Mouse (Mus musculus) CH12.LX (cell line): ENCODE data around the gene Impg1. TPM values are rescaled to one million over a fixed set of nuclear protein-coding genes. Genes with fewer than 3 reads are reported as not detected.

ENCODE experiments used
- DNase-seq: peaks from one replicate; pipeline ENCODE4 v3.0.0-alpha.2; 2013; ENCODE audit errors: extremely low read depth
- H3K27ac ChIP-seq: 2 replicates; pipeline ENCODE4 v1.5.1; 2012; ENCODE audit warnings: low read depth, mild to moderate bottlenecking, control low read depth, moderate library complexity; ENCODE audit not compliant: insufficient read depth
- H3K27me3 ChIP-seq: replicated peaks from 2 replicates; pipeline ENCODE3; 2012; ENCODE audit warnings: inconsistent platforms
- H3K36me3 ChIP-seq, 2 experiments: replicated peaks in 1 of 2; 2 replicates each; pipeline versions ENCODE3 to v1.6.1; 2012; ENCODE audit warnings: inconsistent platforms in 1 of 2, low read length in 1 of 2, mild to moderate bottlenecking in 1 of 2, mixed read lengths in 1 of 2, moderate library complexity in 1 of 2; ENCODE audit not compliant: control insufficient read depth in 1 of 2, insufficient read depth in 1 of 2
- H3K4me1 ChIP-seq, 2 experiments: 2 replicates each; pipeline ENCODE4 v1.6.1; 2012; ENCODE audit warnings: inconsistent platforms in 1 of 2, moderate library complexity in 1 of 2; ENCODE audit not compliant: insufficient read depth in 2 of 2, control insufficient read depth in 1 of 2
- H3K4me2 ChIP-seq: 2 replicates; pipeline ENCODE4 v1.6.1; 2012; ENCODE audit warnings: low read depth, mild to moderate bottlenecking, control low read depth; ENCODE audit not compliant: poor library complexity, insufficient read depth, severe bottlenecking
- H3K4me3 ChIP-seq, 3 experiments: fragments of 150-350 bp in 1 of 3; sonication (generic) in 1 of 3; replicated peaks in 1 of 3; 2 replicates each; pipeline versions ENCODE3 to v1.5.1; 2011 to 2012; ENCODE audit warnings: low read depth in 2 of 3, low read length in 2 of 3, mild to moderate bottlenecking in 2 of 3, moderate library complexity in 2 of 3, control low read depth in 1 of 3, improper control_type of control experiment in 1 of 3, inconsistent platforms in 1 of 3, mixed read lengths in 1 of 3; ENCODE audit not compliant: poor library complexity in 1 of 3
- H3K79me2 ChIP-seq: replicated peaks from 2 replicates; pipeline ENCODE4 v1.6.1; 2012; ENCODE audit warnings: mild to moderate bottlenecking, moderate library complexity; ENCODE audit not compliant: control insufficient read depth, poor library complexity, insufficient read depth, severe bottlenecking; ENCODE audit errors: extremely low read depth
- H3K9ac ChIP-seq: 2 replicates; pipeline ENCODE4 v1.6.1; 2012; ENCODE audit warnings: low read depth, mild to moderate bottlenecking, control low read depth, moderate library complexity; ENCODE audit not compliant: insufficient read depth
- H3K9me3 ChIP-seq: replicated peaks from 2 replicates; pipeline ENCODE3; 2012; ENCODE audit warnings: low read length, inconsistent platforms, mixed read lengths
- CHD1 ChIP-seq: IDR thresholded peaks from 2 replicates; pipeline ENCODE4 v1.6.1; 2012; ENCODE audit warnings: low read depth, low read length, improper control_type of control experiment, inconsistent platforms
- CTCF ChIP-seq, 2 experiments: IDR thresholded peaks in 1 of 2; conservative IDR thresholded peaks in 1 of 2; 2 replicates each; pipeline ENCODE4 v1.5.1; 2011 to 2012; ENCODE audit warnings: low read depth in 2 of 2, low read length in 2 of 2, improper control_type of control experiment in 1 of 2, inconsistent platforms in 1 of 2, mild to moderate bottlenecking in 1 of 2, moderate library complexity in 1 of 2
- E2F4 ChIP-seq: IDR thresholded peaks from 2 replicates; pipeline ENCODE4 v1.6.1; 2011; ENCODE audit warnings: low read depth, low read length, improper control_type of control experiment; ENCODE audit not compliant: insufficient replicate concordance
- ELF1 ChIP-seq: IDR thresholded peaks from 2 replicates; pipeline ENCODE4 v1.6.1; 2014; ENCODE audit warnings: low read depth, mild to moderate bottlenecking, inconsistent platforms, low read length, improper control_type of control experiment
- EP300 ChIP-seq: IDR thresholded peaks from 2 replicates; pipeline ENCODE4 v1.6.1; 2011; ENCODE audit warnings: low read length, improper control_type of control experiment
- ETS1 ChIP-seq: conservative IDR thresholded peaks from 2 replicates; pipeline ENCODE4 v1.6.1; 2012; ENCODE audit warnings: low read depth, mild to moderate bottlenecking, inconsistent platforms, low read length, improper control_type of control experiment, moderate library complexity
- HCFC1 ChIP-seq: IDR thresholded peaks from 2 replicates; pipeline ENCODE4 v1.6.1; 2012; ENCODE audit warnings: low read depth, mild to moderate bottlenecking, inconsistent platforms, low read length, improper control_type of control experiment
- IRF4 ChIP-seq: IDR thresholded peaks from 2 replicates; pipeline ENCODE4 v1.6.1; 2014; ENCODE audit warnings: low read depth, mild to moderate bottlenecking, inconsistent platforms, low read length, improper control_type of control experiment
- JUN ChIP-seq: IDR thresholded peaks from 2 replicates; pipeline ENCODE4 v1.6.1; 2011; ENCODE audit warnings: low read depth, mild to moderate bottlenecking, low read length, improper control_type of control experiment, moderate library complexity; ENCODE audit not compliant: insufficient read depth
- JUND ChIP-seq: conservative IDR thresholded peaks from 2 replicates; pipeline ENCODE4 v1.6.1; 2011; ENCODE audit warnings: low read depth, low read length, improper control_type of control experiment
- MAX ChIP-seq: IDR thresholded peaks from 2 replicates; pipeline ENCODE4 v1.6.1; 2011; ENCODE audit warnings: low read length, improper control_type of control experiment
- MAZ ChIP-seq: IDR thresholded peaks from 2 replicates; pipeline ENCODE4 v1.6.1; 2012; ENCODE audit warnings: low read depth, mild to moderate bottlenecking, inconsistent platforms, low read length, improper control_type of control experiment, moderate library complexity
- MXI1 ChIP-seq: IDR thresholded peaks from 2 replicates; pipeline ENCODE4 v1.6.1; 2011; ENCODE audit warnings: mild to moderate bottlenecking, low read depth, low read length, improper control_type of control experiment
- MYC ChIP-seq: IDR thresholded peaks from 2 replicates; pipeline ENCODE4 v1.6.1; 2011; ENCODE audit warnings: low read depth, mild to moderate bottlenecking, improper control_type of control experiment, low read length
- NRF1 ChIP-seq: IDR thresholded peaks from 2 replicates; pipeline ENCODE4 v1.6.1; 2014; ENCODE audit warnings: low read depth, mild to moderate bottlenecking, inconsistent platforms, low read length, improper control_type of control experiment, moderate library complexity
- POLR2A ChIP-seq: IDR thresholded peaks from 2 replicates; pipeline ENCODE4 v1.6.1; 2011; ENCODE audit warnings: low read depth, mild to moderate bottlenecking, improper control_type of control experiment, low read length
- RCOR1 ChIP-seq: conservative IDR thresholded peaks from 2 replicates; pipeline ENCODE4 v1.6.1; 2012; ENCODE audit warnings: low read depth, mild to moderate bottlenecking, inconsistent platforms, low read length, improper control_type of control experiment
- SIN3A ChIP-seq: IDR thresholded peaks from 2 replicates; pipeline ENCODE4 v1.6.1; 2012; ENCODE audit warnings: low read length, improper control_type of control experiment, inconsistent platforms
- SMC3 ChIP-seq: IDR thresholded peaks from 2 replicates; pipeline ENCODE4 v1.6.1; 2011; ENCODE audit warnings: low read depth, low read length, improper control_type of control experiment
- TCF12 ChIP-seq: IDR thresholded peaks from 2 replicates; pipeline ENCODE4 v1.6.1; 2014; ENCODE audit warnings: low read depth, mild to moderate bottlenecking, inconsistent platforms, low read length, improper control_type of control experiment
- UBTF ChIP-seq: IDR thresholded peaks from 2 replicates; pipeline ENCODE4 v1.6.1; 2012; ENCODE audit warnings: low read depth, mild to moderate bottlenecking, inconsistent platforms, low read length, improper control_type of control experiment, moderate library complexity
- USF1 ChIP-seq: IDR thresholded peaks from 2 replicates; pipeline ENCODE4 v1.6.1; 2014; ENCODE audit warnings: low read depth, mild to moderate bottlenecking, inconsistent platforms, low read length, improper control_type of control experiment
- ZC3H11A ChIP-seq: IDR thresholded peaks from 2 replicates; pipeline ENCODE4 v1.6.1; 2012; ENCODE audit warnings: low read depth, mild to moderate bottlenecking, inconsistent platforms, low read length, improper control_type of control experiment
- ZKSCAN1 ChIP-seq: IDR thresholded peaks from 2 replicates; pipeline ENCODE4 v1.6.1; 2012; ENCODE audit warnings: low read depth, inconsistent platforms, low read length, improper control_type of control experiment, borderline replicate concordance
- ZMIZ1 ChIP-seq: IDR thresholded peaks from 2 replicates; pipeline ENCODE4 v1.6.1; 2012; ENCODE audit warnings: low read depth, mild to moderate bottlenecking, inconsistent platforms, low read length, improper control_type of control experiment
- ZNF384 ChIP-seq: IDR thresholded peaks from 2 replicates; pipeline ENCODE4 v1.6.1; 2012; ENCODE audit warnings: low read depth, low read length, improper control_type of control experiment, inconsistent platforms
- dilution Hi-C: fragments of 300-500 bp; cut with MboI; formaldehyde crosslinking; loops from 2 replicates; pipeline ENCODE4 v1.14.3; 2020; ENCODE audit warnings: low sequenced_read_pairs; ENCODE audit not compliant: extremely low pct_unique_long_range_greater_than_20kb, extremely low pct_ligation_motif_present
- in situ Hi-C: fragments of 300-500 bp; cut with MboI; formaldehyde crosslinking; loops from 3 replicates; pipeline ENCODE4 v1.14.3; 2019; ENCODE audit warnings: low sequenced_read_pairs, low pct_ligation_motif_present, low pct_unique_long_range_greater_than_20kb, mixed read lengths
- polyA plus RNA-seq: library from polyadenylated mRNA; unstranded; fragments of >175 nt; gene quantifications from 2 replicates; pipeline ENCODE4 v1.2.1, GENCODE M21; 2012; ENCODE audit warnings: low read depth; ENCODE audit not compliant: insufficient read length
- total RNA-seq, 2 experiments: library from RNA; depleted of rRNA; stranded (reverse); fragments of 300-350 nt in 1 of 2; fragments of >200 nt in 1 of 2; gene quantifications; 2 replicates each; pipeline ENCODE4 v1.2.3; 2012 to 2014

Impg1 gene
- total and polyA plus RNA-seq, 3 experiments, result 0.13 to 0.90 (median 0.42) TPM

- in situ Hi-C loops (no loop called here), dilution Hi-C loops (no loop called here)
- TF ChIP-seq MAX (no peak), ZC3H11A (no peak), ZNF384 (no peak), ZKSCAN1 (no peak), MAZ (no peak), SMC3 (no peak), SIN3A (no peak), CHD1 (no peak), IRF4 (no peak), MYC (no peak), ZMIZ1 (no peak), ELF1 (no peak), JUN (no peak), EP300 (no peak), E2F4 (no peak), HCFC1 (no peak), RCOR1 (no peak), JUND (no peak), UBTF (no peak)
- Histone ChIP-seq H3K79me2 (no peaks in the 10 kb centered on the region), H3K27ac (no peak overlapping the region), H3K9ac (no peak overlapping the region), H3K9me3 (peaks cover 4% of the 10 kb centered on the region), H3K4me1 (no peaks in the 10 kb centered on the region), H3K36me3 (no peaks in the 10 kb centered on the region), H3K4me3 (no peak overlapping the region), H3K4me2 (no peak overlapping the region), H3K27me3 (no peaks in the 10 kb centered on the region)
- no peak for DNase-seq
Measured at GRCm38 (mm10) chr9:80450467-80451261, 14.6 kb downstream of the Impg1 start.

GRCm38 (mm10) chr9:80441096-80441710 is 24.1 kb downstream of the Impg1 start:
- H3K27ac ChIP-seq, result no peak overlapping the region
- no peak overlapping the region for H3K9ac ChIP-seq
- in situ Hi-C loops (no loop called here), dilution Hi-C loops (no loop called here)
- no peaks in the 10 kb centered on the region for H3K27me3 ChIP-seq
- H3K9me3 ChIP-seq, result no peaks in the 10 kb centered on the region
- H3K79me2 ChIP-seq, result no peaks in the 10 kb centered on the region
- no peak overlapping the region for H3K4me2 ChIP-seq
- no peaks in the 10 kb centered on the region for H3K36me3 ChIP-seq
- no peak for DNase-seq
- no peak overlapping the region for H3K4me3 ChIP-seq
- TF ChIP-seq CHD1 (no peak), RCOR1 (no peak), NRF1 (no peak), POLR2A (no peak), ETS1 (no peak), TCF12 (no peak), MAX (no peak), USF1 (no peak), ZKSCAN1 (no peak), MXI1 (no peak), CTCF (conservative IDR thresholded peaks at IDR 0.05 in 1 of 2, IDR thresholded peaks at IDR 0.05 in 1 of 2; ENCODE audit: low read depth in 2 of 2, low read length in 2 of 2) (no peak)
- H3K4me1 ChIP-seq, result peaks cover 2 to 8% of the 10 kb centered on the region in 2 experiments; a peak in 2 of 4 replicates
